Mouse (Mus musculus) MEL (cell line): Measurements from ENCODE around the gene Wdr26. TPM values are rescaled to one million over a fixed set of nuclear protein-coding genes. Genes with fewer than 3 reads are reported as not detected.

Source experiments
- DNase-seq: peaks from one replicate; pipeline ENCODE4 v3.0.0; 2011; ENCODE audit warnings: low read depth, low spot score
- H3K27ac ChIP-seq: 2 replicates; pipeline ENCODE4 v1.5.1; 2012; ENCODE audit warnings: low read depth, mild to moderate bottlenecking, control low read depth, low read length, moderate library complexity; ENCODE audit not compliant: control insufficient read depth
- H3K27me3 ChIP-seq, 2 experiments: fragments of 150-350 bp in 1 of 2; sonication (generic) in 1 of 2; 2 replicates each; pipeline ENCODE4 v1.6.1; 2012; ENCODE audit warnings: low read length in 2 of 2, mild to moderate bottlenecking in 2 of 2, improper control_type of control experiment in 1 of 2, moderate library complexity in 1 of 2; ENCODE audit not compliant: insufficient read depth in 2 of 2, control insufficient read depth in 1 of 2
- H3K36me3 ChIP-seq, 2 experiments: 2 replicates each; pipeline ENCODE4 v1.6.1; 2012 to 2014; ENCODE audit warnings: low read length in 2 of 2, improper control_type of control experiment in 1 of 2, inconsistent platforms in 1 of 2, mild to moderate bottlenecking in 1 of 2; ENCODE audit not compliant: insufficient read depth in 2 of 2, control insufficient read depth in 1 of 2
- H3K4me1 ChIP-seq, 2 experiments: fragments of 150-350 bp in 1 of 2; sonication (generic) in 1 of 2; 2 replicates each; pipeline ENCODE4 v1.6.1; 2012; ENCODE audit warnings: low read length in 2 of 2, improper control_type of control experiment in 1 of 2, mild to moderate bottlenecking in 1 of 2; ENCODE audit not compliant: insufficient read depth in 2 of 2, control insufficient read depth in 1 of 2
- H3K4me3 ChIP-seq, 2 experiments: fragments of 150-350 bp in 1 of 2; sonication (generic) in 1 of 2; 2 replicates each; pipeline ENCODE4 v1.5.1; 2012; ENCODE audit warnings: low read depth in 2 of 2, low read length in 2 of 2, mild to moderate bottlenecking in 2 of 2, moderate library complexity in 2 of 2, control low read depth in 1 of 2, improper control_type of control experiment in 1 of 2; ENCODE audit not compliant: control insufficient read depth in 1 of 2, insufficient read depth in 1 of 2
- H3K79me2 ChIP-seq: 2 replicates; pipeline ENCODE4 v1.6.1; 2012; ENCODE audit warnings: mild to moderate bottlenecking, low read length, moderate library complexity; ENCODE audit not compliant: control insufficient read depth, poor library complexity, insufficient read depth
- H3K9ac ChIP-seq: 2 replicates; pipeline ENCODE4 v1.6.1; 2012; ENCODE audit warnings: low read depth, mild to moderate bottlenecking, control low read depth, low read length, moderate library complexity; ENCODE audit not compliant: control insufficient read depth, poor library complexity, severe bottlenecking
- H3K9me3 ChIP-seq: fragments of 150-350 bp; sonication (generic); replicated peaks from 2 replicates; pipeline ENCODE4 v1.6.1; 2012; ENCODE audit warnings: mild to moderate bottlenecking, low read length, improper control_type of control experiment, moderate library complexity; ENCODE audit not compliant: insufficient read depth
- BHLHE40 ChIP-seq: IDR thresholded peaks from 2 replicates; pipeline ENCODE4 v1.6.1; 2012; ENCODE audit warnings: low read depth, mild to moderate bottlenecking, inconsistent platforms, low read length, improper control_type of control experiment, borderline replicate concordance
- CHD1 ChIP-seq: IDR thresholded peaks from 2 replicates; pipeline ENCODE4 v1.6.1; 2012; ENCODE audit warnings: low read depth, mild to moderate bottlenecking, inconsistent platforms, low read length, improper control_type of control experiment
- CHD2 ChIP-seq: IDR thresholded peaks from 2 replicates; pipeline ENCODE4 v1.6.1; 2011; ENCODE audit warnings: low read length, improper control_type of control experiment
- CTCF ChIP-seq, 3 experiments: IDR thresholded peaks in 2 of 3; conservative IDR thresholded peaks in 1 of 3; 2 replicates each; pipeline ENCODE4 v1.5.1; 2011 to 2012; ENCODE audit warnings: low read length in 3 of 3, low read depth in 2 of 3, mild to moderate bottlenecking in 2 of 3, improper control_type of control experiment in 1 of 3, inconsistent platforms in 1 of 3, mixed read lengths in 1 of 3, moderate library complexity in 1 of 3; ENCODE audit not compliant: control insufficient read depth in 1 of 3, insufficient read depth in 1 of 3, poor library complexity in 1 of 3, severe bottlenecking in 1 of 3
- E2F4 ChIP-seq: IDR thresholded peaks from 2 replicates; pipeline ENCODE4 v1.6.1; 2011; ENCODE audit warnings: low read depth, low read length, improper control_type of control experiment, borderline replicate concordance
- ELF1 ChIP-seq: IDR thresholded peaks from 2 replicates; pipeline ENCODE4 v1.6.1; 2014; ENCODE audit warnings: low read depth, mild to moderate bottlenecking, inconsistent platforms, low read length, improper control_type of control experiment, moderate library complexity
- EP300 ChIP-seq, 2 experiments: IDR thresholded peaks; 2 replicates each; pipeline ENCODE4 v1.6.1; 2011; ENCODE audit warnings: improper control_type of control experiment in 2 of 2, low read length in 2 of 2, low read depth in 1 of 2, mild to moderate bottlenecking in 1 of 2
- ETS1 ChIP-seq: IDR thresholded peaks from 2 replicates; pipeline ENCODE4 v1.6.1; 2012; ENCODE audit warnings: low read depth, mild to moderate bottlenecking, inconsistent platforms, low read length, improper control_type of control experiment, moderate library complexity
- GABPA ChIP-seq: IDR thresholded peaks from 2 replicates; pipeline ENCODE4 v1.6.1; 2012; ENCODE audit warnings: low read depth, mild to moderate bottlenecking, inconsistent platforms, low read length, improper control_type of control experiment, moderate library complexity
- GATA1 ChIP-seq: IDR thresholded peaks from 2 replicates; pipeline ENCODE4 v1.6.1; 2011; ENCODE audit warnings: low read depth, low read length, improper control_type of control experiment
- HCFC1 ChIP-seq: IDR thresholded peaks from 2 replicates; pipeline ENCODE4 v1.6.1; 2012; ENCODE audit warnings: low read depth, mild to moderate bottlenecking, inconsistent platforms, low read length, improper control_type of control experiment, moderate library complexity
- JUND ChIP-seq: IDR thresholded peaks from 2 replicates; pipeline ENCODE4 v1.6.1; 2011; ENCODE audit warnings: low read depth, mild to moderate bottlenecking, improper control_type of control experiment, low read length
- KAT2A ChIP-seq: conservative IDR thresholded peaks from 2 replicates; pipeline ENCODE4 v1.6.1; 2012; ENCODE audit warnings: low read depth, low read length, improper control_type of control experiment, inconsistent platforms
- MAX ChIP-seq: IDR thresholded peaks from 2 replicates; pipeline ENCODE4 v1.6.1; 2011; ENCODE audit warnings: low read length, improper control_type of control experiment
- MEF2A ChIP-seq: IDR thresholded peaks from 2 replicates; pipeline ENCODE4 v1.6.1; 2014; ENCODE audit warnings: low read depth, mild to moderate bottlenecking, inconsistent platforms, low read length, improper control_type of control experiment; ENCODE audit not compliant: poor library complexity, insufficient replicate concordance, severe bottlenecking; ENCODE audit errors: extremely low read depth
- MYB ChIP-seq: IDR thresholded peaks from 2 replicates; pipeline ENCODE4 v1.6.1; 2011; ENCODE audit warnings: mild to moderate bottlenecking, low read depth, low read length, improper control_type of control experiment
- MYC ChIP-seq: IDR thresholded peaks from 2 replicates; pipeline ENCODE4 v1.6.1; 2011; ENCODE audit warnings: low read depth, mild to moderate bottlenecking, low read length, improper control_type of control experiment, moderate library complexity
- NELFE ChIP-seq: IDR thresholded peaks from 2 replicates; pipeline ENCODE4 v1.6.1; 2011; ENCODE audit warnings: low read depth, low read length, improper control_type of control experiment
- NRF1 ChIP-seq: IDR thresholded peaks from 2 replicates; pipeline ENCODE4 v1.6.1; 2014; ENCODE audit warnings: low read depth, mild to moderate bottlenecking, inconsistent platforms, low read length, improper control_type of control experiment, moderate library complexity; ENCODE audit not compliant: poor library complexity, insufficient read depth, severe bottlenecking
- POLR2A ChIP-seq, 2 experiments: IDR thresholded peaks; 2 replicates each; pipeline ENCODE4 v1.6.1; 2011 to 2012; ENCODE audit warnings: low read length in 2 of 2, mild to moderate bottlenecking in 2 of 2, control low read depth in 1 of 2, improper control_type of control experiment in 1 of 2, low read depth in 1 of 2, moderate library complexity in 1 of 2; ENCODE audit not compliant: control insufficient read depth in 1 of 2, insufficient read depth in 1 of 2, poor library complexity in 1 of 2
- POLR2AphosphoS2 ChIP-seq: IDR thresholded peaks from 2 replicates; pipeline ENCODE4 v1.6.1; 2011; ENCODE audit warnings: low read length, improper control_type of control experiment
- POLR2AphosphoS5 ChIP-seq: IDR thresholded peaks from 2 replicates; pipeline ENCODE4 v1.6.1; 2012; ENCODE audit warnings: low read depth, borderline replicate concordance, mild to moderate bottlenecking, inconsistent platforms, low read length, moderate library complexity, mixed read lengths
- RAD21 ChIP-seq: IDR thresholded peaks from 2 replicates; pipeline ENCODE4 v1.6.1; 2011; ENCODE audit warnings: mild to moderate bottlenecking, low read depth, low read length, improper control_type of control experiment
- RCOR1 ChIP-seq: IDR thresholded peaks from 2 replicates; pipeline ENCODE4 v1.6.1; 2012; ENCODE audit warnings: low read depth, mild to moderate bottlenecking, inconsistent platforms, low read length, improper control_type of control experiment
- SIN3A ChIP-seq: IDR thresholded peaks from 2 replicates; pipeline ENCODE4 v1.6.1; 2012; ENCODE audit warnings: low read length, improper control_type of control experiment, inconsistent platforms
- SMC3 ChIP-seq: IDR thresholded peaks from 2 replicates; pipeline ENCODE4 v1.6.1; 2011; ENCODE audit warnings: low read depth, low read length, improper control_type of control experiment
- TAL1 ChIP-seq: IDR thresholded peaks from 2 replicates; pipeline ENCODE4 v1.6.1; 2012; ENCODE audit warnings: mild to moderate bottlenecking, inconsistent platforms, low read length, moderate library complexity, mixed read lengths
- TBP ChIP-seq: IDR thresholded peaks from 2 replicates; pipeline ENCODE4 v1.8.0; 2011; ENCODE audit warnings: low read depth, low read length, improper control_type of control experiment
- TCF12 ChIP-seq: IDR thresholded peaks from 2 replicates; pipeline ENCODE4 v1.6.1; 2014; ENCODE audit warnings: low read depth, mild to moderate bottlenecking, inconsistent platforms, low read length, improper control_type of control experiment, moderate library complexity
- UBTF ChIP-seq: IDR thresholded peaks from 2 replicates; pipeline ENCODE4 v1.6.1; 2012; ENCODE audit warnings: low read depth, mild to moderate bottlenecking, inconsistent platforms, low read length, improper control_type of control experiment, moderate library complexity, borderline replicate concordance; ENCODE audit not compliant: insufficient read depth
- USF1 ChIP-seq: IDR thresholded peaks from 2 replicates; pipeline ENCODE4 v1.6.1; 2014; ENCODE audit warnings: low read depth, mild to moderate bottlenecking, inconsistent platforms, low read length, improper control_type of control experiment, moderate library complexity
- USF2 ChIP-seq, 2 experiments: IDR thresholded peaks; 2 replicates each; pipeline ENCODE4 v1.6.1; 2011 to 2012; ENCODE audit warnings: improper control_type of control experiment in 2 of 2, low read length in 2 of 2, borderline replicate concordance in 1 of 2, inconsistent platforms in 1 of 2, low read depth in 1 of 2, mild to moderate bottlenecking in 1 of 2; ENCODE audit not compliant: insufficient read depth in 1 of 2
- ZC3H11A ChIP-seq: IDR thresholded peaks from 2 replicates; pipeline ENCODE4 v1.6.1; 2012; ENCODE audit warnings: low read depth, mild to moderate bottlenecking, inconsistent platforms, low read length, improper control_type of control experiment
- ZMIZ1 ChIP-seq: IDR thresholded peaks from 2 replicates; pipeline ENCODE4 v1.6.1; 2012; ENCODE audit warnings: low read depth, mild to moderate bottlenecking, inconsistent platforms, low read length, improper control_type of control experiment, moderate library complexity
- ZNF384 ChIP-seq: IDR thresholded peaks from 2 replicates; pipeline ENCODE4 v1.6.1; 2012; ENCODE audit warnings: low read depth, mild to moderate bottlenecking, inconsistent platforms, low read length, improper control_type of control experiment
- polyA plus RNA-seq, 2 experiments: library from polyadenylated mRNA; stranded (reverse) in 1 of 2; unstranded in 1 of 2; fragments of >175 nt in 1 of 2; fragments of >200 nt in 1 of 2; gene quantifications; 2 replicates each; pipeline versions ENCODE4 v1.2.1 to v1.2.4; 2012; ENCODE audit warnings: low replicate concordance in 2 of 2, low read depth in 1 of 2; ENCODE audit not compliant: insufficient read length in 2 of 2, insufficient read depth in 1 of 2, missing spikeins in 1 of 2
- total RNA-seq: library from RNA; depleted of rRNA; stranded (reverse); fragments of 300-350 nt; gene quantifications from 2 replicates; pipeline ENCODE4 v1.2.3, GENCODE M21; 2012; rRNA removed

Gene Wdr26
- total RNA-seq, result 21.6 and 23.5 TPM in 2 replicates
- polyA plus RNA-seq, result 10 to 100 TPM in 1 of 2 experiments, not detected in 1; 35.1 TPM

- H3K4me1 ChIP-seq, result peaks cover 0 to 11% of the 10 kb centered on the region in 2 experiments; a peak in 2 of 4 replicates
- H3K9me3 ChIP-seq, result no peaks in the 10 kb centered on the region
- H3K9ac ChIP-seq, result peak within 1 kb of the TSS; percentile 97
- peaks cover 43% of the 10 kb centered on the region for H3K79me2 ChIP-seq
- DNase-seq, result peak; percentile 89
- peak within 1 kb of the TSS; percentile 73 for H3K27ac ChIP-seq
- peaks cover 12 to 30% of the 10 kb centered on the region in 2 experiments for H3K36me3 ChIP-seq
- peak within 1 kb of the TSS; percentile 95 to 99 for H3K4me3 ChIP-seq
- no peaks in the 10 kb centered on the region for H3K27me3 ChIP-seq
- no peak; the same call in 1 of the 2 replicates for TF ChIP-seq UBTF
- TF ChIP-seq POLR2AphosphoS2, result peak; percentile 53; the same call in 1 of the 2 replicates
- TF ChIP-seq TAL1, result no peak
- peak; percentile 94 for TF ChIP-seq BHLHE40
- no peak for TF ChIP-seq JUND
- TF ChIP-seq CTCF (IDR thresholded peaks at IDR 0.05 in 2 of 3, conservative IDR thresholded peaks at IDR 0.05 in 1 of 3; ENCODE audit: control insufficient read depth in 1 of 3, insufficient read depth in 1 of 3, low read depth in 2 of 3, low read length in 3 of 3, poor library complexity in 1 of 3, severe bottlenecking in 1 of 3), result no peak
- TF ChIP-seq E2F4, result no peak
- no peak for TF ChIP-seq POLR2AphosphoS5
- TF ChIP-seq MYB, result no peak
- TF ChIP-seq ELF1, result 0 out of 2 replicates have a peak, but pooled peaks have one; percentile 42
- TF ChIP-seq NRF1, result no peak
- peak; percentile 79 for TF ChIP-seq ZMIZ1
- no peak for TF ChIP-seq MEF2A
- TF ChIP-seq TCF12, result peak; percentile 39; the same call in 1 of the 2 replicates
- peak; percentile 78 for TF ChIP-seq TBP
- no peak for TF ChIP-seq CHD2
- peak; percentile 69 for TF ChIP-seq USF1
- TF ChIP-seq MYC, result no peak
- no peak for TF ChIP-seq RAD21
- peak; percentile 83 for TF ChIP-seq HCFC1
- no peak for TF ChIP-seq RCOR1
- no peak for TF ChIP-seq SMC3
- peak; percentile 83 for TF ChIP-seq SIN3A
- no peak for TF ChIP-seq ZNF384
- TF ChIP-seq NELFE, result peak; percentile 79
- TF ChIP-seq ETS1, result peak; percentile 54; the same call in 1 of the 2 replicates
- no peak for TF ChIP-seq EP300 (IDR thresholded peaks at IDR 0.05; ENCODE audit: low read depth in 1 of 2, low read length in 2 of 2)
- no peak for TF ChIP-seq ZC3H11A
- TF ChIP-seq CHD1, result no peak
- TF ChIP-seq KAT2A, result no peak; the same call in 1 of the 2 replicates
- peak; percentile 79 for TF ChIP-seq MAX
- no peak for TF ChIP-seq GATA1
- TF ChIP-seq POLR2A (IDR thresholded peaks at IDR 0.05; ENCODE audit: control insufficient read depth in 1 of 2, insufficient read depth in 1 of 2, low read depth in 1 of 2, low read length in 2 of 2, poor library complexity in 1 of 2), result peak; percentile 74 to 87; a peak in 3 of 4 replicates
- TF ChIP-seq GABPA, result no peak
- no peak for TF ChIP-seq USF2 (IDR thresholded peaks at IDR 0.05; ENCODE audit: borderline replicate concordance in 1 of 2, insufficient read depth in 1 of 2, low read depth in 1 of 2, low read length in 2 of 2)
These were observed at the start of gene Wdr26 for GRCm38 (mm10) chr1:181211920-181212633. Gene Wdr26, minus strand, starts transcription at chr1:181212001.
